Mouse (Mus musculus) small intestine, adult 2 months (tissue): ENCODE measurements around the gene Stap2.

Experiments
- CTCF ChIP-seq: fragments of 200-500 bp; IDR thresholded peaks from 2 replicates; pipeline ENCODE4 v1.5.1; 2012; ENCODE audit warnings: low read depth, mild to moderate bottlenecking, control low read depth, inconsistent platforms, low read length, moderate library complexity, mixed read lengths; ENCODE audit not compliant: insufficient replicate concordance, insufficient read length; ENCODE audit errors: extremely low read depth
- POLR2A ChIP-seq: fragments of 200-500 bp; IDR thresholded peaks from 2 replicates; pipeline ENCODE4 v1.6.1; 2012; ENCODE audit warnings: low read depth, mild to moderate bottlenecking, control low read depth, inconsistent platforms, low read length, moderate library complexity

GRCm38 (mm10) chr17:56010255-56010654 lies 4.9 kb upstream of the Stap2 start:
- no peak for TF ChIP-seq CTCF
- no peak for TF ChIP-seq POLR2A
